Mouse (Mus musculus): ENCODE results near the gene Dis3. TPM values are rescaled to one million over a fixed set of nuclear protein-coding genes. Genes with fewer than 3 reads are reported as not detected.
A peak's percentile ranks its signal among the peaks of the same experiment; 100 is the strongest.

Dis3 gene
- polyA plus RNA-seq, 1 experiment from 2014 or later: 8.2 TPM

GRCm38 (mm10) chr14:99134048-99134447 is 34.5 kb upstream of the Dis3 start:
- no peaks in the 10 kb centered on the region for H3K4me1 ChIP-seq (ENCODE audit: insufficient read depth, low read depth, low read length)
- TF ChIP-seq CTCF (IDR thresholded peaks at IDR 0.05) (no peak), EP300 (IDR thresholded peaks at IDR 0.05) (no peak)
- H3K27ac ChIP-seq (ENCODE audit: low read length): no peak overlapping the region
- DNase-seq (ENCODE audit: low spot score) (no peak), ATAC-seq (no peak)
- H3K4me2 ChIP-seq (replicated peaks; ENCODE audit: low read depth, low read length): no peak overlapping the region
- H3K36me3 ChIP-seq (ENCODE audit: insufficient read depth, low read length): no peaks in the 10 kb centered on the region
- no peak overlapping the region for H3K4me3 ChIP-seq (ENCODE audit: low read depth, low read length)
- no peaks in the 10 kb centered on the region for H3K9me3 ChIP-seq (ENCODE audit: low read length)
- H3K9ac ChIP-seq (replicated peaks; ENCODE audit: low read depth): no peak overlapping the region
- no peaks in the 10 kb centered on the region for H3K27me3 ChIP-seq (replicated peaks; ENCODE audit: insufficient read depth, low read length)
- WGBS: 89% methylated on average over 2 of the region's 2 CpGs

GRCm38 (mm10) chr14:99129050-99129449 is 29.5 kb upstream of the Dis3 start:
- no peaks in the 10 kb centered on the region for H3K27me3 ChIP-seq (replicated peaks; ENCODE audit: insufficient read depth, low read length)
- no peak overlapping the region for H3K4me2 ChIP-seq (replicated peaks; ENCODE audit: low read depth, low read length)
- no peaks in the 10 kb centered on the region for H3K4me1 ChIP-seq (ENCODE audit: insufficient read depth, low read depth, low read length)
- no peak for ATAC-seq
- no peaks in the 10 kb centered on the region for H3K9me3 ChIP-seq (ENCODE audit: low read length)
- TF ChIP-seq EP300 (IDR thresholded peaks at IDR 0.05) (no peak), CTCF (IDR thresholded peaks at IDR 0.05) (no peak)
- DNase-seq (ENCODE audit: low spot score): no peak
- no peak overlapping the region for H3K27ac ChIP-seq (ENCODE audit: low read length)
- WGBS: 89% methylated on average over 2 of the region's 2 CpGs
- 0 out of 2 replicates have a peak, but pooled peaks cover 3% of the 10 kb centered on the region for H3K36me3 ChIP-seq (ENCODE audit: insufficient read depth, low read length)
- H3K9ac ChIP-seq (replicated peaks; ENCODE audit: low read depth): no peak overlapping the region
- no peak overlapping the region for H3K4me3 ChIP-seq (ENCODE audit: low read depth, low read length)

- no peak for TF ChIP-seq CTCF (IDR thresholded peaks at IDR 0.05)
- TF ChIP-seq EP300 (IDR thresholded peaks at IDR 0.05): no peak
- DNase-seq (ENCODE audit: low spot score) (no peak), ATAC-seq (no peak)
- no peak overlapping the region for H3K9ac ChIP-seq (replicated peaks; ENCODE audit: low read depth)
- H3K4me1 ChIP-seq (ENCODE audit: insufficient read depth, low read depth, low read length): no peaks in the 10 kb centered on the region
- 0 out of 2 replicates have a peak, but pooled peaks cover 3% of the 10 kb centered on the region for H3K36me3 ChIP-seq (ENCODE audit: insufficient read depth, low read length)
- H3K27me3 ChIP-seq (replicated peaks; ENCODE audit: insufficient read depth, low read length): no peaks in the 10 kb centered on the region
- H3K9me3 ChIP-seq (ENCODE audit: low read length): no peaks in the 10 kb centered on the region
- H3K4me3 ChIP-seq (ENCODE audit: low read depth, low read length): no peak overlapping the region
- no peak overlapping the region for H3K27ac ChIP-seq (ENCODE audit: low read length)
- H3K4me2 ChIP-seq (replicated peaks; ENCODE audit: low read depth, low read length): no peak overlapping the region
- 52% methylated on average over 1 of the region's 1 CpGs for WGBS
Measured at GRCm38 (mm10) chr14:99127509-99127908, 27.9 kb upstream of the Dis3 start.

GRCm38 (mm10) chr14:99126713-99127112 is 27.1 kb upstream of the Dis3 start:
- DNase-seq (ENCODE audit: low spot score) (peak; percentile 33), ATAC-seq (no peak)
- Histone ChIP-seq H3K9ac (replicated peaks; ENCODE audit: low read depth) (no peak overlapping the region), H3K4me2 (replicated peaks; ENCODE audit: low read depth, low read length) (no peak overlapping the region), H3K9me3 (ENCODE audit: low read length) (no peaks in the 10 kb centered on the region), H3K36me3 (ENCODE audit: insufficient read depth, low read length) (0 out of 2 replicates have a peak, but pooled peaks cover 3% of the 10 kb centered on the region), H3K27me3 (replicated peaks; ENCODE audit: insufficient read depth, low read length) (no peaks in the 10 kb centered on the region), H3K27ac (ENCODE audit: low read length) (no peak overlapping the region), H3K4me3 (ENCODE audit: low read depth, low read length) (no peak overlapping the region), H3K4me1 (ENCODE audit: insufficient read depth, low read depth, low read length) (no peaks in the 10 kb centered on the region)
- no peak for TF ChIP-seq EP300 (IDR thresholded peaks at IDR 0.05)
- TF ChIP-seq CTCF (IDR thresholded peaks at IDR 0.05): no peak
- WGBS: 71% methylated on average over 4 of the region's 4 CpGs

GRCm38 (mm10) chr14:99124076-99124475 is 24.5 kb upstream of the Dis3 start:
- no peak overlapping the region for H3K4me2 ChIP-seq (replicated peaks; ENCODE audit: low read depth, low read length)
- H3K27me3 ChIP-seq (replicated peaks; ENCODE audit: insufficient read depth, low read length): no peaks in the 10 kb centered on the region
- H3K4me3 ChIP-seq (ENCODE audit: low read depth, low read length): no peak overlapping the region
- DNase-seq (ENCODE audit: low spot score): no peak
- no peak overlapping the region for H3K27ac ChIP-seq (ENCODE audit: low read length)
- H3K4me1 ChIP-seq (ENCODE audit: insufficient read depth, low read depth, low read length): no peaks in the 10 kb centered on the region
- TF ChIP-seq EP300 (IDR thresholded peaks at IDR 0.05) (no peak), CTCF (IDR thresholded peaks at IDR 0.05) (no peak)
- 93% methylated on average over 4 of the region's 4 CpGs for WGBS
- 0 out of 2 replicates have a peak, but pooled peaks cover 3% of the 10 kb centered on the region for H3K36me3 ChIP-seq (ENCODE audit: insufficient read depth, low read length)
- no peak for ATAC-seq
- no peaks in the 10 kb centered on the region for H3K9me3 ChIP-seq (ENCODE audit: low read length)
- H3K9ac ChIP-seq (replicated peaks; ENCODE audit: low read depth): no peak overlapping the region

- WGBS: 90% methylated on average over 11 of the region's 11 CpGs
- no peaks in the 10 kb centered on the region for H3K9me3 ChIP-seq (ENCODE audit: low read length)
- 0 out of 2 replicates have a peak, but pooled peaks cover 6% of the 10 kb centered on the region for H3K36me3 ChIP-seq (ENCODE audit: insufficient read depth, low read length)
- DNase-seq (ENCODE audit: low spot score): no peak
- TF ChIP-seq CTCF (IDR thresholded peaks at IDR 0.05) (no peak), EP300 (IDR thresholded peaks at IDR 0.05) (no peak)
- no peak overlapping the region for H3K4me2 ChIP-seq (replicated peaks; ENCODE audit: low read depth, low read length)
- no peak overlapping the region for H3K4me3 ChIP-seq (ENCODE audit: low read depth, low read length)
- H3K27ac ChIP-seq (ENCODE audit: low read length): no peak overlapping the region
- H3K27me3 ChIP-seq (replicated peaks; ENCODE audit: insufficient read depth, low read length): no peaks in the 10 kb centered on the region
- H3K4me1 ChIP-seq (ENCODE audit: insufficient read depth, low read depth, low read length): no peaks in the 10 kb centered on the region
- ATAC-seq: no peak
- H3K9ac ChIP-seq (replicated peaks; ENCODE audit: low read depth): no peak overlapping the region
Measured at GRCm38 (mm10) chr14:99121584-99122339, 22.2 kb upstream of the Dis3 start.

All from lung, postnatal 0 days (tissue).